Mouse (Mus musculus) heart, adult 9 months (tissue): ENCODE results near the gene Rsrp1.

Experiments
- DNase-seq, 2 experiments: peaks; one replicate each; pipeline ENCODE4 v3.0.0; 2022; ENCODE audit warnings: low spot score in 2 of 2

The Rsrp1 gene

GRCm38 (mm10) chr4:134922111-134922924 lies 1.1 kb upstream of the Rsrp1 start:
- DNase-seq: no peak

GRCm38 (mm10) chr4:134922925-134923244 lies 507 bp upstream of the Rsrp1 start:
- DNase-seq: peak; percentile 81 to 85

GRCm38 (mm10) chr4:134924019-134924741 lies 788 bp downstream of the Rsrp1 start:
- peak; percentile 74 to 79 for DNase-seq

- no peak for DNase-seq
These were observed 1.8 kb downstream of the Rsrp1 start for GRCm38 (mm10) chr4:134925206-134925605.

GRCm38 (mm10) chr4:134927815-134928463 lies 4.5 kb downstream of the Rsrp1 start:
- DNase-seq: no peak

- no peak for DNase-seq
These were observed 5.1 kb downstream of the Rsrp1 start for GRCm38 (mm10) chr4:134928464-134928836.

GRCm38 (mm10) chr4:134929536-134929935 lies 6.1 kb downstream of the Rsrp1 start:
- DNase-seq: no peak

- DNase-seq: no peak
These were observed 6.8 kb downstream of the Rsrp1 start for GRCm38 (mm10) chr4:134930190-134930589.

- DNase-seq: peak; percentile 93 to 95
These were observed 7.5 kb downstream of the Rsrp1 start, which contains the start of gene Syf2 for GRCm38 (mm10) chr4:134930684-134931481. TSS of gene Syf2 (plus strand) at chr4:134930898.

- DNase-seq: no peak
These were observed 14.1 kb downstream of the Rsrp1 start for GRCm38 (mm10) chr4:134937240-134938176.

GRCm38 (mm10) chr4:134939900-134940299 lies 16.5 kb downstream of the Rsrp1 start:
- no peak for DNase-seq

GRCm38 (mm10) chr4:134943758-134944538 lies 20.6 kb downstream of the Rsrp1 start:
- no peak for DNase-seq

GRCm38 (mm10) chr4:134946024-134946744 lies 22.8 kb downstream of the Rsrp1 start:
- DNase-seq: peak; percentile 47 to 65

- no peak for DNase-seq
These were observed 27.2 kb downstream of the Rsrp1 start for GRCm38 (mm10) chr4:134950518-134951091.

GRCm38 (mm10) chr4:134954461-134954860 lies 31.1 kb downstream of the Rsrp1 start:
- no peak for DNase-seq

GRCm38 (mm10) chr4:134955196-134955595 lies 31.8 kb downstream of the Rsrp1 start:
- DNase-seq: no peak

GRCm38 (mm10) chr4:134955845-134956244 lies 32.5 kb downstream of the Rsrp1 start:
- DNase-seq: no peak

GRCm38 (mm10) chr4:134956328-134956727 lies 32.9 kb downstream of the Rsrp1 start:
- peak; percentile 42 to 53 for DNase-seq
